Mouse (Mus musculus) ES-E14 (cell line): ENCODE measurements around the gene Txndc2. TPM values are rescaled to one million over a fixed set of nuclear protein-coding genes. Genes with fewer than 3 reads are reported as not detected.

Source experiments
- DNase-seq: peaks from one replicate; pipeline ENCODE4 v3.0.0-alpha.2; 2013; ENCODE audit warnings: low read depth, low spot score
- H3K27ac ChIP-seq: 2 replicates; pipeline ENCODE4 v1.5.1; 2012; ENCODE audit warnings: low read depth, mild to moderate bottlenecking, low read length, moderate library complexity, mixed read lengths; ENCODE audit not compliant: poor library complexity, insufficient read depth, severe bottlenecking
- H3K36me3 ChIP-seq: 2 replicates; pipeline ENCODE4 v1.6.1; 2012; ENCODE audit warnings: mild to moderate bottlenecking, low read length, moderate library complexity, mixed read lengths; ENCODE audit not compliant: control insufficient read depth, poor library complexity, insufficient read depth, severe bottlenecking
- H3K4me1 ChIP-seq, 2 experiments: fragments of 150-350 bp in 1 of 2; sonication (generic) in 1 of 2; 2 replicates each; pipeline ENCODE4 v1.6.1; 2012; ENCODE audit warnings: low read length in 2 of 2, mild to moderate bottlenecking in 1 of 2, mixed read lengths in 1 of 2; ENCODE audit not compliant: control insufficient read depth in 2 of 2, insufficient read depth in 2 of 2, poor library complexity in 1 of 2
- H3K4me3 ChIP-seq, 2 experiments: fragments of 150-350 bp in 1 of 2; sonication (generic) in 1 of 2; 2 replicates each; pipeline ENCODE4 v1.5.1; 2012; ENCODE audit warnings: low read length in 2 of 2, low read depth in 1 of 2, mild to moderate bottlenecking in 1 of 2, mixed read lengths in 1 of 2; ENCODE audit not compliant: insufficient read depth in 1 of 2, poor library complexity in 1 of 2, severe bottlenecking in 1 of 2
- H3K9ac ChIP-seq: 2 replicates; pipeline ENCODE4 v1.6.1; 2012; ENCODE audit warnings: low read depth, mild to moderate bottlenecking, low read length, mixed read lengths; ENCODE audit not compliant: poor library complexity, insufficient read depth, severe bottlenecking
- H3K9me3 ChIP-seq: fragments of 150-350 bp; sonication (generic); 2 replicates; pipeline ENCODE4 v1.6.1; 2012; ENCODE audit warnings: low read depth, mild to moderate bottlenecking, low read length; ENCODE audit not compliant: control insufficient read depth, insufficient read depth
- CHD2 ChIP-seq: IDR thresholded peaks from 2 replicates; pipeline ENCODE4 v1.6.1; 2014; ENCODE audit warnings: mild to moderate bottlenecking, low read depth, low read length, inconsistent platforms
- HCFC1 ChIP-seq: IDR thresholded peaks from 2 replicates; pipeline ENCODE4 v1.6.1; 2012; ENCODE audit warnings: low read length, inconsistent platforms, borderline replicate concordance; ENCODE audit not compliant: insufficient read depth
- MAFK ChIP-seq: IDR thresholded peaks from 2 replicates; pipeline ENCODE4 v1.6.1; 2014; ENCODE audit warnings: mild to moderate bottlenecking, low read depth, low read length, inconsistent platforms; ENCODE audit not compliant: insufficient read depth
- ZC3H11A ChIP-seq: IDR thresholded peaks from 2 replicates; pipeline ENCODE4 v1.6.1; 2012; ENCODE audit warnings: low read depth, mild to moderate bottlenecking, inconsistent platforms, low read length, borderline replicate concordance
- ZNF384 ChIP-seq: IDR thresholded peaks from 2 replicates; pipeline ENCODE4 v1.6.1; 2012; ENCODE audit warnings: low read depth, low read length, inconsistent platforms
- in situ Hi-C, 2 experiments: fragments of 600-800 bp; cut with MboI; formaldehyde crosslinking; loops; one replicate each; pipeline ENCODE4 v1.15.1; 2025; ENCODE audit warnings: low sequenced_read_pairs in 2 of 2, inconsistent platforms in 1 of 2; ENCODE audit not compliant: unreplicated experiment in 2 of 2
- total RNA-seq: library from RNA; depleted of rRNA; stranded (reverse); fragments of 300-350 nt; gene quantifications from 2 replicates; pipeline ENCODE4 v1.2.3, GENCODE M21; 2012; rRNA removed

The Txndc2 gene
- total RNA-seq, 1 experiment: 0.13 TPM

DNA sequence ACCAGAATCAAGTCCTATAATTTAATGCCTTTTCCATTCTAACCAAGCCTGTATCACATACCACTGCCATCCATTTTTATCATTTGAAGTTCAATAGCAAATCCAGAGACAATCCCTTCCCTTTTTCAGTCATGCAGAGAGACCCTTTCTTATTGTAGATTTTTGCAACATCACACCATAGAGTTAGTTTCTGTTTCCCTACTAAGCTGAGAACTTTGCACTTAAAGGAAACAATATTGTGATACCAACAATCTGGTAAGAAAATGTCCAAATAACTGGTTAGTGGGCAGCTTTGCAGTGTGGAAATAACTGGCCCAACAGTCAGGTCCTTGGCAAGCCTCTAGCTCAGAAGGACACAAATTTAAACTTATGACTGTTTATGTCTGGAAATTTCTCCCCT is 37.1 kb downstream of the Txndc2 start:
- H3K4me1 ChIP-seq: peaks cover 12 to 13% of the 10 kb centered on the region in 2 experiments

GRCm38 (mm10) chr17:65604315-65604714 is 37.7 kb downstream of the Txndc2 start:
- no peak overlapping the region for H3K27ac ChIP-seq
- no peak overlapping the region for H3K4me3 ChIP-seq
- no peak for DNase-seq
- H3K36me3 ChIP-seq: peaks cover under 1% of the 10 kb centered on the region
- in situ Hi-C loops: no loop called here
- no peaks in the 10 kb centered on the region for H3K9me3 ChIP-seq
- no peak for TF ChIP-seq MAFK
- H3K9ac ChIP-seq: no peak overlapping the region
- peaks cover 10 to 12% of the 10 kb centered on the region in 2 experiments for H3K4me1 ChIP-seq

More for the DNA sequence above, 37.1 kb downstream of the Txndc2 start:
- no peaks in the 10 kb centered on the region for H3K9me3 ChIP-seq
- no peak overlapping the region for H3K27ac ChIP-seq
- in situ Hi-C loops: no loop called here
- H3K4me3 ChIP-seq: no peak overlapping the region
- TF ChIP-seq ZNF384: no peak
- no peak for TF ChIP-seq HCFC1
- no peak for TF ChIP-seq MAFK
- TF ChIP-seq ZC3H11A: no peak
- no peak for TF ChIP-seq CHD2
- no peak overlapping the region for H3K9ac ChIP-seq
- peaks cover 4% of the 10 kb centered on the region for H3K36me3 ChIP-seq
- DNase-seq: no peak

- no peaks in the 10 kb centered on the region; a peak in 1 of 4 replicates for H3K4me1 ChIP-seq
- no peaks in the 10 kb centered on the region for H3K9me3 ChIP-seq
- H3K36me3 ChIP-seq: peaks cover under 1% of the 10 kb centered on the region; the same call in 1 of the 2 replicates
- no peak overlapping the region for H3K27ac ChIP-seq
- DNase-seq: no peak
- no peak overlapping the region for H3K4me3 ChIP-seq
- in situ Hi-C loops: no loop called here
- no peak overlapping the region for H3K9ac ChIP-seq
- no peak for TF ChIP-seq ZNF384
- TF ChIP-seq HCFC1: no peak
- TF ChIP-seq ZC3H11A: no peak
- no peak for TF ChIP-seq CHD2
- TF ChIP-seq MAFK: no peak
Observed at GRCm38 (mm10) chr17:65597857-65598486, 44.0 kb downstream of the Txndc2 start.

GRCm38 (mm10) chr17:65594687-65595086 is 47.3 kb downstream of the Txndc2 start:
- Histone ChIP-seq H3K9ac (no peak overlapping the region), H3K9me3 (no peaks in the 10 kb centered on the region), H3K27ac (no peak overlapping the region), H3K4me3 (no peak overlapping the region), H3K36me3 (peaks cover 7% of the 10 kb centered on the region), H3K4me1 (no peaks in the 10 kb centered on the region)
- DNase-seq: no peak
- TF ChIP-seq MAFK: no peak
- no peak for TF ChIP-seq HCFC1
- no peak for TF ChIP-seq CHD2
- no peak for TF ChIP-seq ZNF384
- TF ChIP-seq ZC3H11A: no peak
- in situ Hi-C loops: no loop called here

Other genes starting within 250 kb of the Txndc2 start
- 0.09 TPM in 1 of 2 replicates, not detected in the other for gene Tmem232, start 101.4 kb downstream of the Txndc2 start, total RNA-seq
- gene Vapa, start 28.6 kb downstream of the Txndc2 start, total RNA-seq: 56.5 and 78.0 TPM in 2 replicates
- gene Rab31, start 130.6 kb upstream of the Txndc2 start, total RNA-seq: 16.4 and 22.8 TPM in 2 replicates
- gene Ppp4r1, start 140.4 kb upstream of the Txndc2 start, total RNA-seq: 40.3 and 48.9 TPM in 2 replicates
- 57.1 and 57.6 TPM in 2 replicates for gene Ralbp1, start 243.6 kb upstream of the Txndc2 start, total RNA-seq